Mouse (Mus musculus) R1 (cell line): ENCODE measurements around the gene Inpp5b.

ENCODE experiments used
- DNase-seq: peaks from one replicate; pipeline ENCODE4 v3.0.0-alpha.2; 2018; ENCODE audit warnings: low read depth, low spot score

Gene Inpp5b

GRCm38 (mm10) chr4:124765802-124766565 is 24.3 kb downstream of the Inpp5b start:
- peak; percentile 19 for DNase-seq

- DNase-seq = peak; percentile 17
Measured at GRCm38 (mm10) chr4:124766566-124766940, 24.9 kb downstream of the Inpp5b start.

- no peak for DNase-seq
Measured at GRCm38 (mm10) chr4:124768963-124769591, 27.4 kb downstream of the Inpp5b start.

GRCm38 (mm10) chr4:124770624-124771023 is 29.0 kb downstream of the Inpp5b start:
- no peak for DNase-seq

GRCm38 (mm10) chr4:124772125-124772524 is 30.5 kb downstream of the Inpp5b start:
- DNase-seq = no peak

- DNase-seq = no peak
Measured at GRCm38 (mm10) chr4:124773449-124773848, 31.8 kb downstream of the Inpp5b start.

GRCm38 (mm10) chr4:124773995-124774394 is 32.3 kb downstream of the Inpp5b start:
- no peak for DNase-seq

- DNase-seq = no peak
Measured at GRCm38 (mm10) chr4:124774429-124774828, 32.8 kb downstream of the Inpp5b start.

- no peak for DNase-seq
Measured at GRCm38 (mm10) chr4:124781361-124781760, 39.7 kb downstream of the Inpp5b start.

- no peak for DNase-seq
Measured at GRCm38 (mm10) chr4:124782395-124782794, 40.7 kb downstream of the Inpp5b start.

GRCm38 (mm10) chr4:124783937-124784336 is 42.3 kb downstream of the Inpp5b start:
- DNase-seq = no peak

- DNase-seq = no peak
Measured at GRCm38 (mm10) chr4:124790013-124790412, 48.4 kb downstream of the Inpp5b start.

- no peak for DNase-seq
Measured at GRCm38 (mm10) chr4:124792114-124792513, 50.5 kb downstream of the Inpp5b start.

- peak; percentile 89 for DNase-seq
Measured at GRCm38 (mm10) chr4:124796141-124796540, 54.5 kb downstream of the Inpp5b start.

- DNase-seq = peak; percentile 51
Measured at GRCm38 (mm10) chr4:124796913-124797312, 55.3 kb downstream of the Inpp5b start.

GRCm38 (mm10) chr4:124801552-124802308 is 60.1 kb downstream of the Inpp5b start, which contains the start of gene Mtf1:
Mtf1 (plus strand) TSS chr4:124802104.
- DNase-seq = peak; percentile 95

GRCm38 (mm10) chr4:124802309-124803260 is 60.9 kb downstream of the Inpp5b start:
- DNase-seq = peak; percentile 98

- no peak for DNase-seq
Measured at GRCm38 (mm10) chr4:124803406-124803805, 61.8 kb downstream of the Inpp5b start.

- DNase-seq = no peak
Measured at GRCm38 (mm10) chr4:124808511-124808910, 66.9 kb downstream of the Inpp5b start.

- no peak for DNase-seq
Measured at GRCm38 (mm10) chr4:124809136-124809883, 67.7 kb downstream of the Inpp5b start.
